Mouse (Mus musculus): ENCODE measurements around the gene Clgn.
A peak's percentile ranks its signal among the peaks of the same experiment; 100 is the strongest.

The Clgn gene

DNA sequence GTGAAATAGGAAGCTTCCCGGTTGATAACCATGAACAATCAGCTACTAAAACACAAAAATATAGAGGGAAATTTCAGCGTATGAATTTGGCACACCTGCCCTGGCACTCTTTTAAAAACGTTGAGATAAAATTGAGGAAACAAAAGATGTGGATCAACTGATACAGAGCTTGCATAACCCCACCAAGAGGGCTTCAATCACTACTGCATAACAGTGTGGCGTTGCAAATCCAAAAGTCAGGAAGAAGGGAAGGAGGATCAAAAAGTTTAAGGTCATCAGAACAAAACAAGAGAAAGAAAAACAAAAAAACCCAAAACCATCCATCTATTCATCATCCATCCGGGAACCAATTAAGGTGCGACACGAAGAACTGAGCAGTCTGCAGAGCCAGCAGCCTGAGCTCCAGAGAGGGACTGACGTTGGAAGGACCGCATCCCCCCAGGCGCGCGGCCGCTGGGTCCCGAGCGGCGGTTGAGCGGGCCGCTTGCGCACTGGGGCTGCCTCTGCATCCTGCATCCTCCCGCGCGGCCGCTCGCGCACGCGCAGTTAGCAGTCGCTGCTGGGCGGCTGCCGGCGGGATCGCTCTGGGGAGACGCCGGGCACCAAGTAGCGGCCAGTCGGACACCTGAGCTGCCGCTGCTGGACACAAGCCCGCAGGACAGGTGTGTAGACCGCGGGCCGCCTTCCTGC is at the start of gene Clgn:
Gene Clgn, plus strand, starts transcription at position 552 of the 690 bp plus-strand sequence.
- DNase-seq (ENCODE audit: low read depth): no peak

DNA sequence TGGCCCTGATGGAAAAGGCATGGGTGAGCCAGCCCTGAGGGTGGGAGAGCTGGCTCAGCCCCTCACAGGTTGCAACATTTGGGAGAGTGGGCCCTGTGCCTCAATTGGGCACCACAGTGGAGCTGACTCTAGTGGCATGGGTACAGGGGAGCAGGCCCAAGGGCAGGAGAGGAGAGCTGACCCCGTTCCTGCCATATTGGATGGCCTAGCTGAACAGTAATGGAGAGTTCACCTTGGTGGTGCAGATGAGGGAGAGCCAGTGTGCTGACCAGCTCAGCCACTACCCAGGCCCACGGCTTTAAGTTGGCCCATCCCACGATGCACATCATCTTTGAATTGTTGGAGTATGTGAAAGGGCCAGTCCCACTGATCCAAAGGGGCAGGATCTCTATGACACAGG is 47.6 kb upstream of the Clgn start:
- no peak for DNase-seq (ENCODE audit: low read depth)

DNA sequence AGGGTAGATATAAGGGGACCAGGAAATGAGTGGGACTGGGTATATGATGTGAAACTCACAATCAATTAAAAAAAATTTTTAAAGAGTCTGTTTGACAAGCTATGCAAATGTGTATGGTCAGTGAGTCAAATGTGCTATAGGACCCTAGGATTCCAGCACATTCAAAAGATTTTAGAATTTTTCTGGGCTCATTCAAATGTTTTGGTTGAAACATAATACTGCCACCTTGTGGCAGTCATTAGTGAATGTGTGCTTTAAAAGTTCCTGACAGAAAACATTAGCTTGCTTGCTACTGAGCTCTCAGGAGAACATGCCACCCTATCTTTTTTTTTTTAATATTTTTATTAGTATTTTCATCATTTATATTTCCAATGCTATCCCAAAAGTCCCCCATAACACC is 47.0 kb upstream of the Clgn start:
- DNase-seq (ENCODE audit: low read depth): peak; percentile 40

DNA sequence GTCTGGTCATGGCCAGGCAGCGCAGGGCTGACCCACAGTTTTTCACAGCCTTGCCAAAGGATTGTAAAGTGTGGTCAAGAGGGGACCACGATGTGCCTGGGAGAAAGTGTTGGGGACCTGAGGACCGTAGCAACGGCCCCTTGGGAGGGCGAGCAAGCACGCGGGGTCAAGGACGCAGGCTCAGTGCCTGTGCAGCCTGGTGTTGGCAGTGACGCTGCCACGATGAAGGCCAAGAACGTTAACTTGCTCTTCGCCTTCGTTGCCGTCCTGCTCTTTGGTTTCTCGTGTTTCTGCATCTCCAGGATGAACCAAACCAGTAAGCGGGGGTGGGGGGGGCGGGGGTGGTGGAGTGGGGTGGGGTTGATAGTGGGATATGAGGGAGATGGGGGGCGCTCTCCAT is 41.4 kb upstream of the Clgn start, which contains the start of gene Mgat4d:
Gene Mgat4d, plus strand, starts transcription at position 209 of the 400 bp plus-strand sequence.
- no peak for DNase-seq (ENCODE audit: low read depth)

DNA sequence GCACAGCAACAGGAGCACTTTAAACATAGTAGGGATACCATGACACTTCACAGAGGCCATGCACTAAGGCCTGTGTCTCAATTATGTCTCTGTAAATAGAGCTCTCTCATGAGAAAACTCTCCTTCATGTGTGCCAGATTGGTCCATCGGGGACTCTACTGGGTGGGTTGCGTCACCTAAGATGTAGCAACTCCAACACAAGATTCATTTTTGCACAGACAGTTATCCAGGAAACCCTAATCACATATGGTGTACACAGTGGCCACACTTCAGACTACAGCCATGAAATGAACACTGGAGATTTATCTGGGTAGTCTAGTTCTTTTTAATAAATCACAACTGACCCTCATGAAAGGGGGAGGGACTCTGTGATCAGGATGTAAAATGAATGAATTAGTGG is 38.4 kb upstream of the Clgn start:
- peak; percentile 25 for DNase-seq (ENCODE audit: low read depth)

DNA sequence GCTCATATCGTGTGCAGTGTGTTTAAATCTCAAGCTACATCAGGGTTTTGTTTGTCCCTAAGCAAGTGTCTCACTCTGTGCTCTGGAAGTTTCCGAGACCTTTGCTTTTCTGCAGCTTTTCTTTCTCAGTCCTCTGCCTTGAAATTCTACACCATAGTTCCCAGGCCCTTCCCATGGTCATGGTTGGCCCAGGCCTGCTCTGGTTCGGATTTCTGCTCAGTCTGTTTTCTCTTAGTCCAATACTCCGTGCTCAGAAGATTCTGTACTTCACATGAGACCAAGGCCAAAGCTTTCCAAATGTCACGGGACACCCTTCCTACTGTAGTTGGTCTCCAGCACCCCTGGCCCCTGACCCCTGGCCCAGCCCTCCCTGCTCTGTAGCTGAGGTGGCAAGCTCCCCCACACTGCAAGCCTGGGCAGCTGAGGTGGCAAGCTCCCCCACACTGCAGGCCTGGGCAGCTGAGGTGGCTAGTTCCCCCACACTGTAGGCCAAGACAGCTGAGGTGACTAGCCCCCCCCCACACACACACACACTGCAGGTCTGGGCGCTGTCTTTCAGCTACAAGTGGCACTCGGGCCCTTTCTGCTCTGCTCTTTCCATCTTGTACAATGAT is 26.4 kb upstream of the Clgn start:
- DNase-seq (ENCODE audit: low read depth): no peak

DNA sequence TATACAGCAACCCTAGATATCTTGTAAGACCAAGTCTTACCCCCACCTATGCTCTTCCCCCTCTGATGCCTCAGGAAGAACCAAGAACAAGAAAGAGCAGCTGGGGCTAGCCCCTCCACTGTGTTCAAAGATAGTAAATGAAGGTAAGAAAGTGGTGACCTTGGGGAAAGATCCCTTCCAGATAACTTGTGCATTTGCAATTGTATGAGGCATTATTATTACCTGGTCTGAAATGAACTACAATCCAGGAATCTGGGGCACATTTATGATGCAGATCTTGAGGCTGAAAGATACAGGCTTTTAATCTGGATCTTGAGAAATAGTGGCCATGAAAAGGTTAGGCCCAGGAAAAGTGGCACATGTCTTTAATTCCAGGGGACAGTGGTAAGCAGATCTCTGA is 12.4 kb upstream of the Clgn start:
- no peak for DNase-seq (ENCODE audit: low read depth)

DNA sequence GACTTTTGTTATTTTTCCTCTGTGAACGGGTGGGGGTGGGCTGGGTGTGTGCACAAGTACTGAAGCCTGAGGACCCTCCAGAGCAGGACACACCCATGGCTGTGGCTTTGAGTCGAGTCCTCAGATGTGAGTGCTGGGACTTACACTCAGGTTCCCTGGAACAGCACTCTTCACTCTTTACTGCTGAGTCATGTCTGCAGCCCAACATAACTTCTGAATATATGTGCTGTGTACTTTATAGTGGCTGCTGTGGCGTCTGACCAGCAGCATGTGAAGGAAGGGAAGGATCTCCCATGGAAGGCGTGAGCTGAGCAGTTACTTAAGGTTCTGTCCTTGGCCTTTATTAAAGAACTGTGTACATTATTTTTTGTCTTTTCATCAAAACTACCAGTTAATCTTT is 9.5 kb upstream of the Clgn start:
- peak; percentile 18 for DNase-seq (ENCODE audit: low read depth)

DNA sequence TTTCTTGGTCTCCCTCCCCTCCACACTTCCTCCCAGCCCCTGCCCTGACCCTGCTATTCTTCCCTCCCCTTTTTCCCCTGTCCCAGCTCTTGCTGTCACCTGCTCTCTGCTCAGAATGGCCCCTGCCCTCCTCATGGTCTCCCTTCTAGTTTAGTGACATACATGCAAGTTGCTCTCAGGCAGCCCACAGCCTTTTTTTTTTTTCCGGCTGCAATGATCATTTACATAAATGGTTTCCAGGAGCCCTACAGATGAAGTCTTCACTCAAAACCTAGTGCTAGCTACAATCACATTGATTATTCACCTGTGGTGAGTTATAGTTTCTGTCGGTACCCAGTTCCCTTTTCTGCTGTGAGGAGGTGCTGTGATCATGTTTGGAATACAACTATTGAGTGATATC is 8.7 kb upstream of the Clgn start:
- no peak for DNase-seq (ENCODE audit: low read depth)

DNA sequence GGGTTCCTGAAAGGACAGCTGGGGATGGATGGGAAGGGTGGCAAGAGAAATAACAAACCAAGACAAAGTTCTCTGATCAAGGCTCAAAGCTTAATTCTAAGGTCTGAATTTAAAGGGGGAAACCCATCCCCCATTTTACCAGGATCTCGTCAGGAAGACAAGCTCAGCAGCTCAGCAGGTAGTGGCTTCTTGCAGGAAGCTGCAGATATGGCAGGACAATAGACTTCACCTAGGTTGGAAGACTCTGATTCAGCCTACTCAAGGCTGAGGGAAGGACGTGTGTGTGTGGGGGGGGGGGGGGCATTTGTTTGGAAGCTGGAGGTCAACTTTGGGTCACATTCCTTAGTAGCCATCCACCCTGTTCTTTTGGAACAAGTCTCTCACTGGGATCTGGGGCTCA is 6.8 kb upstream of the Clgn start:
- DNase-seq (ENCODE audit: low read depth): no peak

DNA sequence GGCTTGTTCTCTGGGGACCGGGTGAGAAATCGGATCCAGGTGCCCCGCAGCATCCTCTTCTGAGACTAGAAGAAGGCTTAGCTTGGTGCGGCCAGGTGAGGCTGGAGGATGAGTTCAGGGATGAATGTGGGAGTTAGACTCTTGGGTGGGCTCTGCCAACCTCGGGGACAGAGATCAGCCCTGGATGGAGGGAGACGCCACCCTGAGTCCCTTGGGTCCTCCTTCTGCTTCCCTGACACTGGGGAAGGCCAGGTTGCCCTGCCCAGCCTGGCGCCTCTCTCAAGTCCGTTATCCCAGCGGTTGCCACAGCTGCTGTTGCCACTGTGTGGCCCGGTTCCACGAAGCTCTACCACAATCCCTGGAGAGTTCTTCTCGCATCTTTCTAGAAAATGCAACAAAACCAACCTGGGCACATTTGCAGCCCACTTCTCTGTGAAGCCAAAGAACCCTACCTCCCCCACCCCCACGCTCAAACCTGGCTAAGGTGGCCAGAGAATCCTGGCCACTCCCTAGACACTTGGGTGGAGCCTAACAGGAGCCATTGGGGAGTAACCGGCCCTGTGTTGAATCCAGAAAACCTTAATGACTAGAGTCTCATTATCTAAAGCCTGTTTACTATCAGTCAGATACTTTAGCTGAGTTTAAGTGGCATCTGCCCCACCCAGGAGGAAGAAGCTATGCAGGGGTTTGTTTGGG is 487 bp downstream of the Clgn start:
- no peak for DNase-seq (ENCODE audit: low read depth)

DNA sequence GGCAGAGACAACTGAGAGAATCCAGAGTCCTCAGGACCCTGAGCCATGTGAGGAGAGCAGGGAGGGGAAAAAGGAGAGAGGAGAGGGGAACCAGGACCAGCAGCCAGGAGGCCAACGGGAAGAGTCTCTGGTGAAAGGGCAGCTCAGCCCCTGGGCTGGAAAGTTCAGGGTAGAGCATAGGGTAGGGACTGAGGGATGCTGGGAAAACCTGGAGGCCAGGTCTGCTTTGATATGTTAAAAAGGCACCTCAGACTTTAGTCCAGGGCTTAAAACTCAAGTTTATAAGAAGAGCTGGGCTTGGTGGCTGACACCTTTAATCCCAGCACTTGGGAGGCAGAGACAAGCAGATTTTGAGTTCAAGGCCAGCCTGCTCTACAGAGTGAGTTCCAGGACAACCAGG is 2.9 kb downstream of the Clgn start:
- DNase-seq (ENCODE audit: low read depth): no peak

DNA sequence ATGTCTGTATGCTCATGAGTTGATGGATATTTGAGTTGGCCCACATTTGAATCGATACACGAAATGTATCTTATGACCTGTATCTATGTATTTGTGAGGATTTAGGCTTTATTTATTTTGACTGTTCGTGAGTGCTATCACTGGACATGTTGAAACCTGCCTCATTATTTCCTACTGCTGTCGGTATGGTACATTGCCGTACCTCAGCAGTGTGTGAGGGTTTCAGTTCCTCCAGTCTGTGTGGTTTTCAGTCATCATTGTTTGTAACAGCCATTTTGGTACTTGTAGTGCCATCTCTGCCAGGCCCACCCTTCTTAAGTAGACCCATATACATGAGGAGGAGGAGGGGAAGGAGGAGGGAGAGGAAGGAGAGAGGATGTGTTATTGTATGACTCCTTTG is 4.7 kb downstream of the Clgn start:
- no peak for DNase-seq (ENCODE audit: low read depth)

DNA sequence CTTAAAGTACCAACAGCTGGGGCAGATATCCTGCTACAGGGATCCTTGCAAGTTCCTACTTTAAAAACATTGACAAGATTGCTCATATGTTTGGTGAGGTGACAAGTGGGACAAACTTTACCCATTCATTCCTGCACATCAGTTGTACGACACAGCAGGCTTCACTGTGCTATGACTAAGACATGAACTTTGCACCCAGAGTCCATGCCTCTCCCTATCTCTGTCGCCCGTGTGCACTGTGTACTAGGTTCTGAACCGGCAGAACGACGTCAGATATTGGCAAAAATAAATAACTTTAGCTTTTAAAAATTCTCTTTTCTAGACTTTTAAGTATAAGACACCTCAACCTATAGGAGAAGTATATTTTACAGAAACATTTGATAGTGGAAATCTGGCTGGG is 7.0 kb downstream of the Clgn start:
- no peak for DNase-seq (ENCODE audit: low read depth)

DNA sequence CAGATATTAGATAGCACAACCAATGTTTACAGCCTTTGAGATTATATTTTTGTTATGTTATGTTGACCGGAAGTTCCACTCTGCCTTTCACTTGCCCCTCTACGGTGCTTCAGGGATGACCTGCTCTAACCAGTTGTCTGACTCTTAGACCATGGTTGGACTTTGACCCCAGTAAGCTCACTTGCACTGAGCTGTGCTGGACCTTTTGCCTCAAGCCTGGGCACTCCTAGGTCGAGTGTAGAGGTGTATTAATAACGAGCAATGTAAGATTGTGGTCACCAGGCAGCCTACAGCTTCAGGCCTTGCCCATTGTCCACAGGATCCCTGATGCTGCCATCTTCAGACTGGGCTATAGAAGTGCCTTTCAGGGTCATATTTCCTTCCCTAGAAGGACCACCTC is 8.1 kb downstream of the Clgn start:
- no peak for DNase-seq (ENCODE audit: low read depth)

DNA sequence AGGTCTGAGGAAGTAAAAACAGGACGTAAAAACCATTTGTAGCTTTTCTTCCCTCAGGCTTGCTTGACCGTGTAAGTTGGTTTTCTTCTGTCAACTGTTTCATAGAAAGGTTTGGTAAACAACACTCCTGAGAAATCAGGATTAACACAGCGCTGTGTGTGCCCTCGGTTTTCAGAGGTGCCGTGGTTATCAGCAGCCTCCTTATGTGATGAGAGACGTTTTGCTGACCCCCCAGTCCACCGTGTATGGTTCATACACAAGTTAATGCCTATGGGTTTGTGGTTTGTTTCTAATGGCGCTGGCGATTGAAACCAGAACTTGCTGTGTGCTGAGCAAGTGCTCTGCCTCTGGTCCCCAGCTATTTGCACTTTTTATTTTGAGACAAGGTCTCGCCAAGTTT is 15.9 kb downstream of the Clgn start:
- DNase-seq (ENCODE audit: low read depth): no peak

DNA sequence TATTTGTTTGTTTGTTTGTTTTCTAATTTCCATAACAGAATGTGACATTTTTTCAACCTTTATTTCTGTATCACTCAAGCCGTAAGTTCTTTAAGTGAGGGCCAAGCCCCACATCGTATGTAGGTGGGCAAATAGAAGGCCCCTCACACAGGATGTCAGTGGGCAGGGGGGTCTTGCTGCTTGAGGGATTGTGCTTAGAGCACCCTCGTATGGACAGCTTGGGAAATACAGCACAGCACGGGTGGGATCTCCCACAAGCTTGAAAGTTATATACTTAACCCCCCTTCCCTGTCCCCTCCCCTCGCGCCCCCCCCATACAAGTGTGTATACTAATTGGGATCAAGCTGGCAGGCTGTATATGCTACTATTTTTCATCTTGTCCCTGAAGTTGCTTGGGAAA is 17.2 kb downstream of the Clgn start:
- peak; percentile 47 for DNase-seq (ENCODE audit: low read depth)

DNA sequence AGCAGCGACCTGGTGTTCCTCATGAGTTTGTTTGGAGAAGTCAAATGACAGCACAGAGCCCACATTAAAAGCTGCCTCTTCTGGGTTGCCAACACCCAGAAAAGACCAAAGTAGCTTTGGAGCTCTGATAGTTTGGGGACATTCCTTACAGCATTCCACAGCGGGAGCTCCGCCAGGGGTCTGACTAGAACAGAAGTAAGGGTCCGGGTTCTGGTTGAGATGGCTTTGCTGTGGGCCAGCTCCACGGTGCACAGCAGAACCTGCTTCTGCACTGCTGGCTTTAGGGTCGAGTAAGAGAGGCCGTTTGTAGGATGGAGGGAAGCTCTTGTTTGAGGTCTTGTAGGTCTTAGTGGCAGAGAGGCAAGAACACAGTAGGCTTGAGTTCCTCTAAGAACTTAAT is 18.8 kb downstream of the Clgn start:
- no peak for DNase-seq (ENCODE audit: low read depth)

DNA sequence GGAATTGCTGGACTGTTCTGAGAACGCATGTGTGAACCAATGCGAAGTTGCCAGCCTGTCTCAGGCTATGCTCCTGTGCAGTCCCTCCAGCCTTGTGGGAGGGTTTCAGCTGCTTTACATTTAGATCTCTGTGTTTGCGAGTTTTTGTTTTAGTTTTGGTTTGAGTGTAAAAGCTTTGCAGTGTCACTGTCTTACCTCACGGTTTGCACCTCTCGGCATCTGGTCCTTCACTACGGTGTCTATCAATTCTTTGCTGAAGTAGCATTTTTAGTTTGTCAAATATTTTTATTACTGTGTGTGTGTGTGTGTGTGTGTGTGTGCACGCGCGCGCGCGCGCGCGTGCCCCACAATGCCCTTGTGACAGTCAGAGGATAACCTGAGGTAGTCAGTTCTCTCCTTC is 27.2 kb downstream of the Clgn start:
- no peak for DNase-seq (ENCODE audit: low read depth)

DNA sequence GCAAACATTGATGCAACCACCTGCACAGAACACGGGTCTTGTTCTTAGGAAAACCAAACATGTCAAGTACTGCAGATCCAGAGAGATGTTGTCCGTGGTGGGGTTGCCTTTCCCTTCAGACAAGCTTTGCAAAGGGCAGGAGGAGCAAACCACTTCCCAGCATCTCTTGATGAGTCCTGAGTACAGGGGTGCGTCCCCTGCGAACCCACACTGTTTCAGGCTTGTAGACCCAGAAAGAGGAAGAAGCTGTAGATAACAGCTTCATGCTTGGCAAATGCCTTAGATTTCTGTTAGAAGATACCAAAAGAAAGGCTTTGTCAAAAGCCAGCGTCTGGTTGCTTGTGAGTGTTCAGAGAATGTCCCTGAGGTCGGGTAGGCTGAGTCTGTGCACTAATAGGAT is 28.3 kb downstream of the Clgn start:
- no peak for DNase-seq (ENCODE audit: low read depth)

DNA sequence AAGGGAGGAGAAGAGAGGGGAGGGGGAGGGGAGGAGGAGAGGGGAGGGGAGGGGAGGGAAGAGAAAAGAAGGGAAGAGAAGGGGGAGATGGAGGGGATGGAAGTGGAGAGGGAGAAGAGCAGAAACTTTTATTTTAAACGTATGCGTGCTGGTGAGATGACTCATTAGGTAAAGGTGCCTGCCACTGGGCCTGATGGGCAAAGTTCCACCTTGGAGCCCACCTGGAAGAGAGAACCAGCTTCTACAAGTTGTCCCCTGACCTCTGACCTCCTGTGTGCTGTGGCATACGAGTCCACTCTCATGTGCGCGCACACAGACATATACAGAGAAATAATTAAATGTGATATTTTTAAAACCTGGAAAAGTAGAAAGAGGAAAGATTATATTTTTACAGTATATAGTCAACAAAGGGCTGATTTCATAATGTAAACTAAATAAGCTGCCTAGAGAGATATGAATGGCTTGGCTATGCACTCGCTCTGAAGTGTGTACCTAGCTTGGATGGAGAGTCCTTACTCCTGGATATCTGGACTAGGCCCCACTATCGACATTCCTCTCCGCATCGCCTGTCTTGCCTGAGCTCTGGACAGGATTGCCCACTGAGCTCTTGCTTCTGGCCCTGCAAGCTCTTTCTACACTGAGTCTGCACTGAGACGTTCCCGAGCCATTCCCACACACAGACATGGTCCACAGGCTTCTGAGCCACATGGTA is 29.3 kb downstream of the Clgn start:
- DNase-seq (ENCODE audit: low read depth): no peak

DNA sequence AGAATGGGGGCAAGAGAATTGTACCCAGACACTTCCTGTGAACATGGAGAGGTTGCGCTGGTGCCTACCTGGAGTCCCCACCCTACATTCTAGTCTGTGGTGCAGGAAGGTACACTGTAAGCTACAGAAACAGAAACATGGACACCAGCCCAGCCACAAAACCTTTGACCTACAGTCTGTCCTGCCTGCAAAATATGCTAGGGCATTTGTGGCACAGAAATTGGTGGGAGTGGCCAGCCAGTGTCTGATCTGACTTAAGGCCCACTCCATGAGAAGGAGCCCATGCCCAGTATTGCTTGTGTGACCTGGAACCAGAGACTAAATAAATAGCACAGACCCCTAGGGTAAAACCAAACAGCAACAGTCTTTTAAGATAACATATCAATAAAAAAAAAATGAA is 31.7 kb downstream of the Clgn start:
- no peak for DNase-seq (ENCODE audit: low read depth)

Measured in 416B (cell line).